Mouse (Mus musculus) midbrain, embryonic 15.5 days (tissue): Measurements from ENCODE around the gene Chmp1a. TPM values are rescaled to one million over a fixed set of nuclear protein-coding genes. Genes with fewer than 3 reads are reported as not detected.
"Not testable (repeated sequence)": the region's sequence is repeated elsewhere in the genome, so short reads cannot be mapped to it uniquely, and the experiment has no call there.

ENCODE experiments used
- ATAC-seq: fragments of 200-750 bp; cut with Nextera tagmentation; replicated peaks from 2 replicates; pipeline ENCODE4 v1.8.0; 2017; ENCODE audit warnings: moderate TSS enrichment
- H3K27ac ChIP-seq: fragments of 300-500 bp; sonication (generic); 2 replicates; pipeline ENCODE4 v1.5.1; 2015; ENCODE audit warnings: mild to moderate bottlenecking, inconsistent platforms
- H3K27me3 ChIP-seq: fragments of 300-500 bp; sonication (generic); replicated peaks from 2 replicates; pipeline ENCODE4 v1.6.1; 2015; ENCODE audit warnings: inconsistent platforms
- H3K36me3 ChIP-seq: fragments of 300-500 bp; sonication (generic); replicated peaks from 2 replicates; pipeline ENCODE4 v1.6.1; 2015; ENCODE audit warnings: inconsistent platforms
- H3K4me1 ChIP-seq: fragments of 300-500 bp; sonication (generic); 2 replicates; pipeline ENCODE4 v1.6.1; 2015; ENCODE audit warnings: inconsistent platforms
- H3K4me2 ChIP-seq: fragments of 300-500 bp; sonication (generic); 2 replicates; pipeline ENCODE4 v1.6.1; 2015; ENCODE audit warnings: inconsistent platforms, mild to moderate bottlenecking, moderate library complexity
- H3K4me3 ChIP-seq: fragments of 300-500 bp; sonication (generic); 2 replicates; pipeline ENCODE4 v1.5.1; 2015; ENCODE audit warnings: mild to moderate bottlenecking, inconsistent platforms
- H3K9ac ChIP-seq: fragments of 300-500 bp; sonication (generic); 2 replicates; pipeline ENCODE4 v1.6.1; 2015; ENCODE audit warnings: mild to moderate bottlenecking, inconsistent platforms
- H3K9me3 ChIP-seq: fragments of 300-500 bp; sonication (generic); 2 replicates; pipeline ENCODE4 v1.6.1; 2016; ENCODE audit warnings: inconsistent platforms
- WGBS: fragments of 180-500 bp; shearing (Covaris S2); methylation state at CpG from one replicate; pipeline ENCODE4 v1.1.7; 2015; ENCODE audit warnings: mixed read lengths; 5-methylcytosine and 5-hydroxymethylcytosine counted together
- polyA plus RNA-seq: library from polyadenylated mRNA; unstranded; fragments of >200 nt; fragmentation: Nextera tagmentation; extraction: Ambion mirVana; gene quantifications from 2 replicates; pipeline ENCODE4 v1.2.1, GENCODE M21; 2015

The Chmp1a gene
- polyA plus RNA-seq, result 227 and 235 TPM in 2 replicates

DNA sequence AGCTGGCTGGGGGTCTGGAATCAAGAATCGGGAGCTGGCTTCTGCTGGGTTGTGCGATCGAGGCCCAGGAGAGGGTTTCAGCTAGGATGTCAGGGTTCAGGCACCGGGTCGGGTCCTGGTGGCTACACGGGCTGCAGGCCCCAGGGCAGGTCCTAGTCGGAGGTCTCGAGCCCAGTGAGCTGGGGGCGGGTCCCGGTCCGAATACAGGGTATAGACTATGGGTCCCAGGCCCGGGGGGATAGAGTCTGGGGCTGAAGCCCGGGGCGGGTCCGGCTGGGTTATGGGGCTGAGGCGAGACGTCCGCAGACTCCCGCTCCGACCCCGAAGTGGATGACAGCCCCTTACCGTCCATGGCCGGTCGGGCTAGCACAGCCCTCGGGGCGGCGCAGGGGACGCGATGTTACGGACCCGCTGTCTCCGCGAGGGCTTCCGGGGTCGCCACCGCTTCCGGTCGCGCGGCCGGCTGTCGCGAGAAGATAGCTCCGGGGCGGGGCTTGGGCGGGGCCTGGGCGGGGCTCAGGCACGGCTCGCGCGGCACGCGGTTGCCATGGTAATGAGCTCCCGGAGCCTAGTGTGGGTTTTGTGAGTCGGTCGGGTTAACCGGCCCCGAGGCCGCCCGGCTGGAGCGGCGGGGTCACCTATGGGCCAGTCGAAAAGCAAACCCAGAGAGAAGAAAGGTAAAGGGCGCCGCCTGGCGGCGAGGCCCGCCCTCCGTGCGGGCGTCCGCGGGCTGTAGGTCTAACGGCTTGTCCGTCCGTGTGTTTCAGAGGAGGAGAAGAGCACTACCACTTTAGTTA lies at the start of gene Chmp1a, which contains the start of gene Spata33:
Gene Chmp1a, minus strand, starts transcription at position 443 of the 797 bp plus-strand sequence.
Gene Spata33, plus strand, starts transcription at position 512 of the 797 bp plus-strand sequence.
- peak; percentile 94 for ATAC-seq
- no peaks in the 10 kb centered on the region for H3K9me3 ChIP-seq
- H3K9ac ChIP-seq, result peak within 1 kb of the TSS; percentile 100
- H3K36me3 ChIP-seq, result peaks cover 14% of the 10 kb centered on the region; the same call in 1 of the 2 replicates
- H3K4me3 ChIP-seq, result peak within 1 kb of the TSS; percentile 98
- peaks cover 24% of the 10 kb centered on the region for H3K4me1 ChIP-seq
- peak within 1 kb of the TSS; percentile 69 for H3K27ac ChIP-seq
- under 1% methylated on average over 75 of the region's 76 CpGs for WGBS
- H3K4me2 ChIP-seq, result peak within 1 kb of the TSS; percentile 97
- no peaks in the 10 kb centered on the region for H3K27me3 ChIP-seq

DNA sequence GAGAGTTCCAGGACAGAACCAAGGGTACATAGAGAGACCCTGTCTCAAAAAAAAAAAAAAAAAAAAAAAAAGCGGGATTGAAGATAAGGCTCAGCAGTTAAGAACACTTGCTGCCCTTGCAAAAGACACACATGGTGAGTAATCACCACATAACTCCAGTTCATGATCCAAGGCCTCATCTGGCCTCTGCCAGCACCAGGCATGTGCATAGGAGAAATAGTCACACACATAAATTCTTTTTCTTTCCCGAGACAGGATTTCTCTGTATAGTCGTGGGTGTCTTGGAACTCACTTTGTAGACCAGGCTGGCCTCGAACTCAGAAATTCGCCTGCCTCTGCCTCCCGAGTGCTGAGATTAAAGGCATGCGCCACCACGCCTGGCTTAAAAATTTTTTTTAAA lies 45.0 kb upstream of the Chmp1a start:
- H3K27me3 ChIP-seq, H3K9ac ChIP-seq, H3K27ac ChIP-seq, ATAC-seq, H3K4me2 ChIP-seq, H3K9me3 ChIP-seq, H3K4me3 ChIP-seq: not testable (repeated sequence)
- WGBS, result 95% methylated on average over 8 of the region's 8 CpGs
- Histone ChIP-seq H3K36me3 (peaks cover 39% of the 10 kb centered on the region), H3K4me1 (peaks cover 26% of the 10 kb centered on the region)

DNA sequence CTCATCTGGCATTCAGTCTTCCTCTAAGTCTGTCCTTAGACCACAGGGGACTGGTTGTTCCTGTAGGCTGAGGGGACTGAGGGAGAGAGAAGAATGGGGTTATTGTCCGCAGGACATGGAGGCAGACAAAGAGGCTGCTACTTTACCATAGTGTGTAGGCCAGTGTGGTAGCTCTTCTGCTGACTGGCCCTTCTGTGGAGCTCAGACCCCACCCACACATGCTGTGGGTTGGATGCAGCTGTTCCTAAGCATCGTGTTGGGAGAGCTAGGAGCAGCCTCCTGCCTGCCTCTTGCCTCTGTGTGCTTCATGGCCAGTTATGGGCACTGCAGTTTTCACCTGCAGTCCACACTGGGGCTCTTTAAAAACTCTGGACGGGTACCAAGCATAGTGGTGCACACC lies 44.6 kb upstream of the Chmp1a start:
- WGBS, result 79% methylated on average over 3 of the region's 3 CpGs
- Histone ChIP-seq H3K9ac (no peak overlapping the region), H3K4me3 (no peak overlapping the region), H3K27ac (no peak overlapping the region), H3K9me3 (no peaks in the 10 kb centered on the region), H3K36me3 (peaks cover 39% of the 10 kb centered on the region), H3K27me3 (no peaks in the 10 kb centered on the region), H3K4me1 (peaks cover 31% of the 10 kb centered on the region), H3K4me2 (no peak overlapping the region)
- no peak for ATAC-seq

DNA sequence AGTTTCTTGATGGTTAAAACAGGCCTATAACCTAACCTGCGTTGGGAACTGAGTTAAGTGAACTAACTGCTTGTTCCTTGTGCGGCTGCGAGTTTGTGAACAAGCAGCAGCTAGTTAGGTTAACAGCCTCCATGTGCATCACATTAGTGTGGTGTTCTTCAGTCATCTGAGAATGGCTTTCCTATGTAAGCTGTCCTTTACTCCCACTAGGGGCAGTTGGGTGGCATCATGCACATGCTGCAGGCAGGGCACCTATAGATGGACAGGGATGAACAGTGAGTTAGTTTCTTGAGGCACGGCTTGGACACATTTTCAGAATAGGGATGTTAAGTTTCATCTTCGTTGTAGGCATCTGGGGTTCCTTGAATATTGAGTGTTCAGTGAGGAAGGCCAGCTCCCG lies 42.6 kb upstream of the Chmp1a start:
- no peak for ATAC-seq
- Histone ChIP-seq H3K36me3 (peaks cover 43% of the 10 kb centered on the region), H3K9me3 (no peaks in the 10 kb centered on the region), H3K9ac (peak overlapping the region; percentile 99; the same call in 1 of the 2 replicates), H3K4me3 (peak overlapping the region; percentile 93), H3K27ac (no peak overlapping the region), H3K4me2 (peak overlapping the region; percentile 95), H3K4me1 (peaks cover 34% of the 10 kb centered on the region), H3K27me3 (no peaks in the 10 kb centered on the region)
- WGBS, result 68% methylated on average over 6 of the region's 6 CpGs

DNA sequence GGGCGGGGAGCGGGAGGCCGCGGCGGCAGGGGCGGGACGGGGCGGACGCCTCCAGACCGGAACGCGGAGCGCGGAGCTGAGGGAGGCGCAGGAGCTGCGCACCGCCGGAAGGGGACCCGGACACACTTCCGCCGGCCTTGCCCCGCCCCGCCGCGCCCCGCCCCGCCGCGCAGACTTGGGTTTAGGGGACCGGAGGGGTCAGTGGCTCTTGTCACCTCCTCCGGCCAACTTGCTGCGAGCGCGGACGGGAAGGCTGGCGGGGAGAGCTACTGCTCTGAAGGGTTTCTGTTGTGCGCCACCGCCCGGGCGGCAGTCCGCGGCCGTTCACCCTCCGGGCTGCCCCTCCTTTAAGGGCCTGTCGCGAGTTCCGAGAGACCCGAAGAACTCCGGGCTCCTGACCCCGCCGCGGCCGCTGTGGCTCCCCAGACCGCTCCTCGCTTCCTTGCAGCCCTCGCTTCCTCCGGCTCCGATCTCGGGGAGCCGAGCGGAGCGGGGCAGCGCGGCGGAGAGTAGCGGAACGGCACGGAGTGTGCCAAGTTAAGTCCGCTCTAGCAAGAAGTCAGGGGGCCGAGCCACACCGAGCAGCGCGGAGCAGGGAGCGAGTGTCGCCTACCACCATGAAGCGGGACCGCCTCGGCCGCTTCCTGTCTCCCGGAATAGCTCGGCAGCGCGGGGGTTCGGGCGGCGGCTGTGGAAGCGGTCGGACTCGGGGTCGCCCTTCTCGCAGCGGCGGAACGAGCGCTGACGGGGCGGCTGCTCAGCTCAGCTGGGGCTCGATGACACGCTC lies 41.7 kb upstream of the Chmp1a start, which contains the start of the genes Zfp276 and Vps9d1:
Gene Zfp276, plus strand, starts transcription at position 97 of the 787 bp plus-strand sequence.
Gene Vps9d1, minus strand, starts transcription at position 250 of the 787 bp plus-strand sequence.
- H3K4me2 ChIP-seq, result peak within 1 kb of the TSS; percentile 95
- H3K27ac ChIP-seq, result peak within 1 kb of the TSS; percentile 92
- WGBS, result under 1% methylated on average over 74 of the region's 99 CpGs
- no peaks in the 10 kb centered on the region for H3K27me3 ChIP-seq
- H3K4me1 ChIP-seq, result peaks cover 34% of the 10 kb centered on the region
- peaks cover 42% of the 10 kb centered on the region for H3K36me3 ChIP-seq
- H3K9me3 ChIP-seq, result no peaks in the 10 kb centered on the region
- peak within 1 kb of the TSS; percentile 93 for H3K4me3 ChIP-seq
- ATAC-seq, result peak; percentile 96
- H3K9ac ChIP-seq, result peak within 1 kb of the TSS; percentile 99

DNA sequence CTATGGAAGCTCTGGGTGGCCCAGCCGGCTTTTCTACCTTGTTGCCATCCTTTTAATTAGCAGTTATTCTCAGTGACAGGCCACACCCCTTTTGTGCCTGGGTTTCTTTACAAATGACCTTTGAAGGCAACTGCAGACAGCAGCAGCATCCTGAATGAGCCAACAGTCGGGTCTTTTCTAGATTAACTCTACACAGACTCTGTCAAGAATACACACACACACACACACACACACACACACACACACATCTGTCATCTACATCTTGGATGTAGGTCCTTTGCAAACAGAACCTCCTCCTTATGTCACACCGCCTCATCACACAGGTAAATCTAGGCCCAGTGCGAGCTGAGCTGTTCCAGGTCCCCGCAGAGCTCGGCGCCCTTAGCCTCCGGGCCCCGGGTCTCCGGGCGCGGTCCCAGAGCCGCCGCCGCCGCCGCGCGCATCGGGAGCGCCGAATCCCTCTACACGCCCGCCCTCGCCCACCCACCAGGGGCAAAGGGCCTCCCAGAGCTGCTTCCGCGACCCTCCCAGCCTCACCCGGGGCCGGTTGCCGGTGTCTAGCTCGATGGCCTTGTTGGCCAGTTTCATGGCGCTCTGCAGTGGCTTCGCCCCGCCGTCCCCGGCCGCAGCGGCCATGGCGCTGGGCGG lies 41.0 kb upstream of the Chmp1a start:
- peak; percentile 57; the same call in 1 of the 2 replicates for ATAC-seq
- H3K27ac ChIP-seq, result peak overlapping the region; percentile 92
- H3K9me3 ChIP-seq, result no peaks in the 10 kb centered on the region
- peak overlapping the region; percentile 93 for H3K4me3 ChIP-seq
- peak overlapping the region; percentile 99 for H3K9ac ChIP-seq
- H3K4me2 ChIP-seq, result peak overlapping the region; percentile 95
- H3K27me3 ChIP-seq, result no peaks in the 10 kb centered on the region
- peaks cover 46% of the 10 kb centered on the region for H3K36me3 ChIP-seq
- H3K4me1 ChIP-seq, result peaks cover 34% of the 10 kb centered on the region
- WGBS, result under 1% methylated on average over 40 of the region's 40 CpGs

DNA sequence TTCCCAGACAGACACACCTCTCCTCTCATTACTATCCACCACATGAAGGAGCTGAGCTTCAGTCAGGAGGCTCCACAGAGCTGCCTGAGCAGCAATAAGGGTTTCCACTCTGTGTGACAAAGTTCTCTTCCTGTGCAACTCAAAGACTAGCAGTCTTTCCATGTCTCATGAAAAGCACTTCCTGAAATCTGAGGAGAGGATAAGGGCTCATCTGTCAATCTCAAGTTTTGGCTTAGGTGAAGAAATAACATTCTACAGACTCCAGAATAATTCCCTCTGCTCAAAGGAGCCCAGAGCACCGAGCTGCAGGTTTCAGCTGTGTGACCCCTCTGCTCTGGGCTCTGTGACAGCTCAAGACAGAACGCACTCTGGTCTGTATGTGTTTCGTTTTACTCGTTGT lies 40.4 kb upstream of the Chmp1a start:
- Histone ChIP-seq H3K36me3 (peaks cover 46% of the 10 kb centered on the region), H3K9ac (peak overlapping the region; percentile 99)

DNA sequence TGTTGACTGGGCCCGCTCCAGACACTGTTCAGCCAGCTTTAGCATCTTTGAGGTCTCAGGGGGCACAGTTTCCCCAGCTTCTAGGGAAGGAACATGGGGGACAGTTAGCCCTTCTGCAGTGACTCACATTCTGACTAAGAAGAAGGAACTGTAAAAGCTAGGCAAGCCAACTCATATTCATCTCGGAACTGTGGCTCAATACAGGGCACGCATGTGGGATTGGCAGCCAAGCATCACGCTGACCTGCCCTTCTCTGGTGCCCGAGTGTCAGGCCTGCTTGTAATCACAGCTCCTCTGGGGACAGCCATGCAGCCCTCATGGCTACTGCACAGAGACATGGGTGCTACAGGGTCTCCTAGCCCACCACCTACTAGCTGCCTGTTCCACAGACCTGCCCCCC lies 38.4 kb upstream of the Chmp1a start:
- WGBS, result 95% methylated on average over 5 of the region's 5 CpGs
- H3K4me1 ChIP-seq, result peaks cover 30% of the 10 kb centered on the region
- no peaks in the 10 kb centered on the region for H3K27me3 ChIP-seq
- no peak overlapping the region for H3K9ac ChIP-seq
- no peak overlapping the region for H3K4me2 ChIP-seq
- peaks cover 51% of the 10 kb centered on the region for H3K36me3 ChIP-seq
- H3K27ac ChIP-seq, result no peak overlapping the region
- no peak for ATAC-seq
- H3K4me3 ChIP-seq, result no peak overlapping the region
- H3K9me3 ChIP-seq, result no peaks in the 10 kb centered on the region

More for the DNA sequence above, 40.4 kb upstream of the Chmp1a start:
- H3K27me3 ChIP-seq, result no peaks in the 10 kb centered on the region
- 65% methylated on average over 4 of the region's 4 CpGs for WGBS
- H3K4me1 ChIP-seq, result peaks cover 34% of the 10 kb centered on the region
- H3K9me3 ChIP-seq, result no peaks in the 10 kb centered on the region
- H3K4me3 ChIP-seq, result peak overlapping the region; percentile 93
- ATAC-seq, result no peak
- H3K27ac ChIP-seq, result no peak overlapping the region
- H3K4me2 ChIP-seq, result peak overlapping the region; percentile 95

DNA sequence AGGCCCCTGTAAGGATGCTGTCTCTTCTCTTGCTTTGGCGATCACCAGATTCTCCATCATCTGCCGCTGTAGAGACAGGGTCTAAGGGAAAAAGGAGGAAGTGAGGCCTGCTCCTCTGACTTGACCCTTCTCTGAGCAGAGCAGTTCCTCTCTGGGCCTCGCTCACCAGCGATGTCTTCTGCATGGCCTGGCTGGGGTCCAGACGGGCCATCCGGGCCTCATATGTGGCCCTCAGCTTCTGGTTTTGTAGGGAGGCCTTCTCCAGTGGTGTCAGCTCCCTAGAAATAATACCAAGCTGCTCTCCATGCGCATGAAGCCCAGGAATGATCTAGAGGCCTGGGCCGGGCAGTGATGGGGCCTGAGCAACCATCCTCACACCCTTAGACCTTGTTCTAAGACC lies 36.0 kb upstream of the Chmp1a start:
- H3K4me2 ChIP-seq, result no peak overlapping the region
- H3K9me3 ChIP-seq, result no peaks in the 10 kb centered on the region
- 97% methylated on average over 8 of the region's 8 CpGs for WGBS
- H3K4me1 ChIP-seq, result peaks cover 17% of the 10 kb centered on the region
- H3K4me3 ChIP-seq, result no peak overlapping the region
- no peak overlapping the region for H3K9ac ChIP-seq
- no peak overlapping the region for H3K27ac ChIP-seq
- H3K27me3 ChIP-seq, result no peaks in the 10 kb centered on the region
- no peak for ATAC-seq
- H3K36me3 ChIP-seq, result peaks cover 63% of the 10 kb centered on the region

DNA sequence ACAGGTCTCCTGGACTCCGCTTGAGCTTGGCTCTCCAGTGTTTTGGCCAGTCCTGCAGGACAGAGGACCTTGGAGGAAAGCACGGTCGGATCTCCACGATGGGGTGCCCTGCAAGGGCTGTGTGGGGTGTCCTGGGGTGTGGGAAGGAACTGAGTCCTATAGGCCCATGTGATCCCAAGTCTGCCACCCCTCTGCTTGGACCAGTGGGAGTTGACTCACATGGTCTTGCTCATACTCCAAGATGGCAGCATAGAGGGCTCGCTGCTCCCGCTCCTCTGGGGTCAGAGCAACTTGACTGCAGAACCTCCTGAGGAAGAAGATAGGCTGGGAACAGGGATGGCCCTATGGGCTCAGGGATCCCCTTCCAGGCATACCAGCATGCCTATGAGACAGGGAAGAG lies 35.2 kb upstream of the Chmp1a start:
- Histone ChIP-seq H3K27me3 (no peaks in the 10 kb centered on the region), H3K4me1 (peaks cover 10% of the 10 kb centered on the region), H3K9me3 (no peaks in the 10 kb centered on the region), H3K27ac (no peak overlapping the region), H3K4me2 (no peak overlapping the region), H3K9ac (no peak overlapping the region), H3K4me3 (no peak overlapping the region), H3K36me3 (peaks cover 64% of the 10 kb centered on the region)
- 96% methylated on average over 6 of the region's 6 CpGs for WGBS
- no peak for ATAC-seq

DNA sequence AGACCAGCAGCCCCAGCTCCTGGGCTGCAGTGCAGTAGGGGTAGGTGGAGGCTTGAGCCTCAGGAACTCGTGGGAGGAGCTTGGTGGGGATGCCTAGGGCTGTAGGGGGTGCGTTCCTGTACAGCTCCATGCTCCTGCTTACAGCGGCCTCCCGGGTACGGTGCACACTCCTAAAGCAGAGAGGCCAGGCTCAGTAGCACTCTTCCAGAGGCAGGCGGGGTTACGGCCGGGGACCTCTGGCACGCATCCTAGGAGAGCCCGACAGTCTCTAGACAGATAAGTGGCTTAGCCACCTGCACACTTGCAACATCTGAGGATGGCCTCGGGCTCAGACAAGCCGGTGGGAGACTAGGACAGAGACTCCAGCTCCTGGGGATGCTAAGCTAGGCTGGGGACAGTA lies 33.0 kb upstream of the Chmp1a start:
- WGBS, result 93% methylated on average over 12 of the region's 12 CpGs
- no peak for ATAC-seq

DNA sequence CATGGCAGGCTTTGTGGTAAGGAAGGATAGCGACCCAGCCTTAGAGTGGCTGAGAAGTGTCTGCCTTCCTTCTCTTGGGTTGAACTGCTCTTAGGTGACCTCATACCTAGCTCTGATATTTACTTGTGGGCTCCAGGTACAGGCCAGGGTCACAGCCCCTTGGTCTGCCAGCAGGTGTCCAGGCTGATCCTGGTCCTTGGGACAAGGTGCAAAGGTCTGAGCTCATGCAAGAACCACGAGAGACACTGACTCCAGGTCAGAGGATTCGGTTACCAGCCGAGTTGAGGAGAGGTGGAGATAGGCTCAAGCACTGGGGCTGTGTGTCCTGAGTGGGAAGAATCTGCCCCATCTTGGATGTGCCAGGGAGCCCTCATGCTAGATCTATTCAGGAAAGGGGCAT lies 31.8 kb upstream of the Chmp1a start:
- no peaks in the 10 kb centered on the region for H3K4me1 ChIP-seq
- H3K27ac ChIP-seq, result no peak overlapping the region
- whole genome bisulfite sequencing, result 94% methylated on average over 4 of the region's 4 CpGs
- H3K36me3 ChIP-seq, result peaks cover 61% of the 10 kb centered on the region
- no peak overlapping the region for H3K4me3 ChIP-seq
- H3K9me3 ChIP-seq, result no peaks in the 10 kb centered on the region
- H3K27me3 ChIP-seq, result no peaks in the 10 kb centered on the region
- H3K9ac ChIP-seq, result no peak overlapping the region
- no peak for ATAC-seq
- H3K4me2 ChIP-seq, result no peak overlapping the region

More for the DNA sequence above, 33.0 kb upstream of the Chmp1a start:
- no peak overlapping the region for H3K27ac ChIP-seq
- no peaks in the 10 kb centered on the region for H3K4me1 ChIP-seq
- H3K36me3 ChIP-seq, result peaks cover 72% of the 10 kb centered on the region
- no peaks in the 10 kb centered on the region for H3K9me3 ChIP-seq
- no peak overlapping the region for H3K4me2 ChIP-seq
- H3K4me3 ChIP-seq, result no peak overlapping the region
- H3K9ac ChIP-seq, result no peak overlapping the region
- H3K27me3 ChIP-seq, result no peaks in the 10 kb centered on the region
